Comparison of ENCODE assay signal across 17 mouse cellular contexts in the genomic region with DNA sequence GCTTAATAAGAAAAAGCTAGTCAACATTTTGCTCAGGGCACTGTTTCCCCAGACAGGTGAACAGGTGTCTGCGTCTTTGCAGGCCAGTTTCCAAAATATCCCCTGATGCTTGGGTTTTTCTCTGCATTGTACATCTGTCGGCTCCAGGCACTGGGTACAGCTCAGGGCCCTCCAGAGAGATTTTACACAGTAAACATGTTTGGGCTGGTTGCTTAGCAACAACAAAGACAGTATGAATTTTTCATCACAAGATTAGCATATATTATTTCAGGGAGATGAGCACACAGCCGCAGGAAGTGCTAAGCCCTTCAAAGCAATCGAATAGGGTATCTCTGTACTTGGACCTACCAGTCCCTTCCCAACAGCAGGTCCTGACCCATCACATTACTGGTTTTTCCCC. TPM values are rescaled to one million over a fixed set of nuclear protein-coding genes. Genes with fewer than 3 reads are reported as not detected.
DNase-seq lines count a peak whose midpoint lies in the region; ATAC-seq lines count a peak whose summit lies in the region.
"Had no signal": no experiment of that assay in that cellular context is flagged by ENCODE, and none has a peak within 500 bp of the region (broad histone marks: within the 10 kb centered on the region; RNA-seq: fewer than 3 reads in every experiment).

No protein-coding gene starts in this region.

- H3K4me1 ChIP-seq in midbrain, embryonic 13.5 days (replicated peaks) = peaks cover 64% of the 10 kb centered on the region

- no peaks in the 10 kb centered on the region for H3K36me3 ChIP-seq in midbrain, embryonic 13.5 days
- H3K36me3 ChIP-seq: intestine, embryonic 15.5 days; limb, embryonic 15.5 days had no signal

- no peaks in the 10 kb centered on the region; the same call in 1 of the 2 replicates for H3K27me3 ChIP-seq in midbrain, embryonic 13.5 days

- peak overlapping the region; percentile 52 for H3K27ac ChIP-seq in midbrain, embryonic 13.5 days
- H3K27ac ChIP-seq: gastrocnemius, adult 2 months; intestine, embryonic 15.5 days; limb, embryonic 15.5 days had no signal

- peak; percentile 69 for ATAC-seq in frontal cortex, adult (ENCODE audit: low TSS enrichment)
- ATAC-seq in midbrain, embryonic 13.5 days = peak; percentile 86
- ATAC-seq: intestine, embryonic 15.5 days had no signal

- H3K4me2 ChIP-seq in midbrain, embryonic 13.5 days (replicated peaks) = 0 out of 2 replicates have a peak overlapping the region, but pooled peaks have one; percentile 1
- H3K4me2 ChIP-seq: intestine, embryonic 15.5 days; limb, embryonic 15.5 days had no signal

- no peak for DNase-seq in frontal cortex, postnatal 14 days (ENCODE audit: low spot score in 2 of 2)
- peak; percentile 67 for DNase-seq in right cerebral cortex, adult 18-20 months
- DNase-seq in right cerebral cortex, postnatal 4 days = no peak
- DNase-seq in telencephalon, adult 2 months (ENCODE audit: low read depth, low spot score) = peak; percentile 63
- no peak for DNase-seq in heart, adult 9 months (ENCODE audit: low spot score in 2 of 2)
- DNase-seq in kidney, postnatal 10 days = no peak
- DNase-seq: adrenal gland, postnatal 14 days; cerebellum, postnatal 36 days; gastrocnemius, adult 2 months; heart, adult 18-20 months; kidney, postnatal 14 days; lung, adult 18-20 months had no signal

- no peaks in the 10 kb centered on the region for H3K9me3 ChIP-seq in midbrain, embryonic 13.5 days
- H3K9me3 ChIP-seq: intestine, embryonic 15.5 days; limb, embryonic 15.5 days had no signal

- H3K4me3 ChIP-seq in midbrain, embryonic 13.5 days (replicated peaks) = no peak overlapping the region
- H3K4me3 ChIP-seq: gastrocnemius, adult 2 months; intestine, embryonic 15.5 days; limb, embryonic 15.5 days; myocyte had no signal

- WGBS in midbrain, embryonic 13.5 days = 27% methylated on average over 4 of the region's 4 CpGs

- no peak overlapping the region for H3K9ac ChIP-seq in midbrain, embryonic 13.5 days (replicated peaks)
- H3K9ac ChIP-seq: intestine, embryonic 15.5 days; limb, embryonic 15.5 days had no signal

RNA-seq across cellular contexts. Expression of gene Syt13, which starts 5.8 kb away (rescaled TPM):
- 62.3 and 99.1 TPM in 2 replicates for polyA plus RNA-seq in midbrain, embryonic 13.5 days (2015; fragmentation: Nextera tagmentation; extraction: Ambion mirVana)

Comparison
In these comparisons a context has a peak if more than half of its experiments do, and no peak if none do; other contexts are left out.
1. DNase-seq: peak in right cerebral cortex, adult 18-20 months (single experiment) and telencephalon, adult 2 months (single experiment); none in frontal cortex, postnatal 14 days (0 of 2), right cerebral cortex, postnatal 4 days (single experiment), heart, adult 9 months (0 of 2) and kidney, postnatal 10 days (single experiment).